Mouse (Mus musculus) neutrophil, adult 5-6 weeks (primary cell): ENCODE data around the gene Pcyt2. TPM values are rescaled to one million over a fixed set of nuclear protein-coding genes. Genes with fewer than 3 reads are reported as not detected.

Experiments
- ATAC-seq: fragments of 151-379, 151-347 bp; 2 replicates; pipeline ENCODE4 v1.8.0; 2017; ENCODE audit warnings: mild to moderate bottlenecking, moderate TSS enrichment; ENCODE audit not compliant: insufficient number of reproducible peaks, poor library complexity, low FRiP score, severe bottlenecking; ENCODE audit errors: extremely low read depth
- total RNA-seq: library from RNA; stranded (forward); fragments of 200-1000 nt; gene quantifications from 2 replicates; pipeline ENCODE4 v1.2.3, GENCODE M21; 2017

Pcyt2 gene
- total RNA-seq, 1 experiment from 2014 or later, result 31.7 TPM

DNA sequence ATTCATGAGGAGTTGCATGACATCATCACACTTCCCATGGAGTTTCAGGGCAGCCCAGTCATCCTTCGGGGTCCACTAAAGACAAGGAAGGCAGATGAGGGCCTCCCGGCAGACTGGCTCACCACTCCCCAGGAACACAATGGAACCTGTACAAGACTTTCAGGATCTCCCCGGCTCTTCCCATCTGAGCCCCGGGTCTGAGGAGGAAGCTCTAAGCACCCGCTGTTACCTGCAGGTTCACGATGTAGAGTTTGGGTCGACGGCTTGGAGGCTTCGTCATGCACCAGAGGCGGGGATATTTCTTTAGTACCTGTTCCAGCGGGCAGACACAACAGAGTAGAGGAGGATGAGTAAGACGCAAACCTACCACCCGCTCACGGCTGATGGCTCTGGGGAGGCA, 2.5 kb upstream of the Pcyt2 start:
- no peak for ATAC-seq

GRCm38 (mm10) chr11:120618619-120619535, 1.1 kb upstream of the Pcyt2 start:
- ATAC-seq, result no peak

DNA sequence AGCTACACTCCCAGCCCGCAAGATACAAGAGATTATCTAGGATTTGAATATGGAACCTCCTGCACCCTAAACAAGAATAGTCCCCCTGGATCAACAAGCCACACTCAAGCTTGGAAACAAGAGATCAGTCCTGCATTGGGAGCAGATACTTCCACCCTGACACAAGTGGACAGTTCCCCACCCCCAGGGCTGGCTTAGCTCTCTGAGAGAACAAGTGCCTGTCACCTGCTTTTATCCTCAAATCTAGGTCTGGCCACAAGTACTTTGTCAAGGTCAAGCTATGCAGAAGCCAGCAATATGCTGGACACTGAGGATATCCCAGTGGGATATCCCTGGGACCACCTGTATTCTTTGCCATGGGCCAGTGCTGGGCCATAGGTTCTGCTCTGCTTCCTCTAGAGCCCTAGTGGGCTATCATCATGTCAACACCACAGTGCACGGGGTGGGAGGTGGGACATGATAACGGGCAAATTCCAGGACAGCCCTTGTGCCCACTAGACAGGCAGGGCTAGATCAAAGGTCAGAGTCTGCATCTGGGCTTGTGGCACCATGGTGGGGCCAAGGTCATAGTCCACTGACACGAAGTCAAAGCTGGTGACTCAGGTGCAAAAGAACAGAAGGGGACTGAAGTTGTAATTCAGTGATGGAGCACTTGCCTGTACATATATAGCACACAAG, 980 bp downstream of the Pcyt2 start:
- ATAC-seq, result no peak

GRCm38 (mm10) chr11:120615606-120616203, 2.0 kb downstream of the Pcyt2 start:
- no peak for ATAC-seq

DNA sequence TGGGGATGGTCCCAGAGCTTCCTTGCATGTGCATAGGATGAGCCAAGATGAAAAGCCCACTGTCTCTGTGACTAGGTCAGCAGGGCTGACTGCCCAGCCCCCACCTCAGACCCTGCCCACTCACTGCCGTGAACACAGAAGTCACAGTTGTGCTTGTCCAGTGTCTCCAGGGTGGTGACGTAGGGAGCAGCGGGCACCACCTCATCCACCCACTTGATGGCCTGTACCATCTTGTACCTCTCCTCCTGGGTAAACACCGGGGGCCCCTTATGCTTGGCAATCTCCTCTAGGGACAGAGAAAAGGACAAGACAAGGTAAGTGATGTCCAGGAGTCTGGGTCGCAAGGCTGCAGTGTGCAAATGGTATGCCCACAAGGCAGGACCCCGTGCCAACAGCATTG, 2.6 kb downstream of the Pcyt2 start:
- ATAC-seq, result no peak

- no peak for ATAC-seq
These were observed 3.8 kb downstream of the Pcyt2 start for GRCm38 (mm10) chr11:120613976-120614375.

DNA sequence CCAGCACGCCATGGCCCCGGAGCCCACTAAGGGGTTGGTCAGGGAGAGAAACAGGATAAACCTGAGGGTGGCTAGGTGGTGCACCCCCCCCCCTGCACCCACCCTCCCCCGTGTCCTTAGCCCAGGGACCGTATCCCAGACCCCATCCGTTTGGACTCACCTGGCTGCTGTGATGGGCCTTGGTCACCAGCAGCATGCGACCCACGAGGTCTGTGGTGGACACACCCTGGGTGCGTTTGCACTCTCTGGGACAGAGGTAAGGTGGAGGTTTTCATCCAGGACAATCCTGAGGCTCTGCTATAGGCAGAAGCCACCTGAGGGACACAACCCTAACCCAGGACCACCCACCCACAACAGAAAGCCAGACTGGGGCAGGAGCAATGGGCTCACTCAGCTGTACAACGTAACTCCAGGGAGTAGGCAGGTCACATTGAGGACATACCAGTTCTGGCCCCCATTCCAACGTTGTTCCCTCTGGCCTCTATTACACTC, 4.2 kb downstream of the Pcyt2 start:
- ATAC-seq, result no peak

DNA sequence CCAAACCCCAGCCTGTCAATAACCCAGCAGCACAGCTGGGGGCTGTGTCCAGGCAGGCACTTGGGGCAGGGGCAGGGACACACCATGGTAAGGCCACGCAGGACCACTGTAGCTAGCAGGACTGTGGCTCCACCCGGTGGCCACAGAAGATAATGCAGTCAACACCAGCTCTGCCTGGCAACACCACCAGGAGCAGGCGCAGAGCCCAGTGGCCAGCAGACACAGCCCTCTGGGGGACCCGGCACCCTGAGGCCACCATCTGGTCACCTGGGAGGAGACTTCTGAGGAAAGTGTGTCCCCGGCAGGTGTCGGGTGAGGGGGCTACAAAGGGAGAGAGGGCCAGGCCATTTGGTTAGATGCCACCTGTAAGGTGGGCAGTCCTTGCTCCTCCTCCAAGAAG, 5.0 kb downstream of the Pcyt2 start:
- peak; percentile 69 for ATAC-seq

DNA sequence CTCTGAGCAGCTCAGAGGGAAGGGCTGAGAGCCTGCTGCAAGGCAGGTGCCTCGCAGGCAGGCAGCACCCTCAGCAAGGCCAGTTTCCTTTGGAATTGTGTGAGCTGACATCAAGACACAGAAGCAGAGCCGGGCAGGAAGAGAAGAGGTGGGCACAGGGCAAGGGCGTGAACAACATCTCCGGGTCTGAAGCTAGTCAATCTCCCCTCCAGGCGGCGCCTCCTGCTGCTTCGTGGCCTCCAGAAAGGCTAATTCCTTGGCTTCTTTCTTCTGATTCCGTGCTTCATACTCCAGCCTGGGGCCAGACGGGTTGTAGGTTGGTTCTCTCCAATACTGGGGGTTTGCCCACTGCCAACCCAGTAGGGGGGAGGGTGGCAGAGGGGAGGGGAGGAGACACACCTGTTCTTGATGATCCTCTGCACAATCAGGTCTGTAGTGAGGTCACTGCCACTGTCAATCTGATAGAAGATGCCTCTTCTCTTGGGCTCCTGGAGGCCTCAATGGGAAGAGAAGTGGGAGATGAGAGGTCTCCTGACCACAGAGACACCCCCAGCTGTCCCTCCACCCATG, 7.2 kb downstream of the Pcyt2 start:
- ATAC-seq, result no peak

- ATAC-seq, result no peak
These were observed 8.5 kb downstream of the Pcyt2 start for GRCm38 (mm10) chr11:120609250-120609649.

DNA sequence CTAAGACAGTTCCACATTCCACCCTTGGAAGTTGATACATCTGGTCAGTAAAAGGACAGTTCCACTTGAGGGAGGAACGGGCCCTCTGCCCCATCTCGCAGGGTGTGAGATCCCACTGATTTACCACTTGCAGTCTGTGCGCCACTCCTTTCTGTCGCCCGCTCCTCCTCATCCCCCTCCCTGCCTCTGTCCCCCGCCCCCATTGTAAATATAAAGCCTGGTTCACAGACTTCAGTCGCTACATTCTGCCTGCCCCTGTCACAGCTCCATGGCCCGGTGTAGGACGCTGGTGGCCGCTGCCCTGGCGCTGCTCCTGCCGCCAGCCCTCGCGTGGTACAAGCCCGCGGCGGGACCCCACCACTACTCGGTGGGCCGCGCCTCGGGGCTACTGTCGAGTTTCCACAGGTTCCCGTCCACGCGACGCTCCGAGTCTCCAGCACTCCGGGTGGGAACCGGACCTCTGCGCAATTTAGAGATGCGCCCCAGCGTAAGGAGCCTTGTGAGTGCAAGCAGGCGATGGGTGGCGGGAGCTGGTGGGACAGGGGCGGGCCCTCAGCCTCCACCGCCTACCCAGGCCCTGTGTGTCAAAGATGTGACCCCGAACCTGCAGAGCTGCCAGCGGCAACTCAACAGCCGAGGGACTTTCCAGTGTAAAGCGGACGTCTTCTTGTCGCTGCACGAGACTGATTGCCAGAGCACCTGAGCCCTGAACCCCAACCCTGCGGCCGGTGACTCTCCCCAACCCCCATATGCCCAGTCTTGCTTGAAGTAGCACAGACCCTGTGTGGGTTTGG, 9.3 kb downstream of the Pcyt2 start, which contains the start of gene Npb:
Gene Npb, plus strand, starts transcription at position 237 of the 794 bp plus-strand sequence.
- ATAC-seq, result no peak

- ATAC-seq, result no peak
These were observed 11.0 kb downstream of the Pcyt2 start for GRCm38 (mm10) chr11:120606764-120607163.

- no peak for ATAC-seq
These were observed 12.1 kb downstream of the Pcyt2 start for GRCm38 (mm10) chr11:120605667-120606066.

DNA sequence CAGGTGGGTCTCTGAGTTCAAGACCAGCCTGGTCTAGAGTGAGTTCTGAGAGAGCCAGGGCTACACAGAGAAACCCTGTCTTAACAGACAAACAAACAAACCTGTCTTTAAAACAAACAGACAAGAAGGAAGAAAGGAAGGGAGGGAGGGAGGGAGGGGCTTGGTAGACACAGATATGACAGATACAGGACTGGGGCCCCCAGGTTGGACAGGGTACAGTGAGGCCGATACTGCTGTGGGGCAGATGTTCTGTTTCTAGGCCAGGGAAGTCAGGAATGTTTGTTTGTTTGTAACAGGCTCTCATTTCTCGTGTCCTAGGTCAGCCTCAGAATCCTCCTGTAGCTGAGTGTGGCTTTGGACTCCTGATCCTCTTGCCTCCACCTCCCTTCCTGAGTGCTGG, 14.2 kb downstream of the Pcyt2 start:
- ATAC-seq, result no peak

DNA sequence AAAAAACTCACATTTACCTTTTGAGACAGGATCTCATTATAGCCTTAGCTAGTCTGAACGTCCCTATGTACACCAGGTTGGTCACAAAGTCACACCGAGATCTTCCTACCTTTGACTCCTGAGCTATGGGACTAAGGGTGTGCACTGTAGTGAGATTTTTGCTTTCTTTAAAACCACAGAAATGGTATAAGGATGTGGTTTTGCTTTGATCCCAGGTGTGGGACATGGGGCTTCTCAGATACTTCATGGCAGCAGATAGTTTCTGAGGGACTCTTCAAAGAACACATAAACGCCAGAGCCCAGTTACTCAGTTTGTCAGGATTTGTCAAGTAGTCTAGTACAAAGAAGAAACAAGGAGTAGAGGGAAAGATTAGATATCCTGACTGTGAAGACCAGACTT, 17.0 kb downstream of the Pcyt2 start:
- no peak for ATAC-seq

GRCm38 (mm10) chr11:120598990-120599549, 18.7 kb downstream of the Pcyt2 start:
- ATAC-seq, result no peak

DNA sequence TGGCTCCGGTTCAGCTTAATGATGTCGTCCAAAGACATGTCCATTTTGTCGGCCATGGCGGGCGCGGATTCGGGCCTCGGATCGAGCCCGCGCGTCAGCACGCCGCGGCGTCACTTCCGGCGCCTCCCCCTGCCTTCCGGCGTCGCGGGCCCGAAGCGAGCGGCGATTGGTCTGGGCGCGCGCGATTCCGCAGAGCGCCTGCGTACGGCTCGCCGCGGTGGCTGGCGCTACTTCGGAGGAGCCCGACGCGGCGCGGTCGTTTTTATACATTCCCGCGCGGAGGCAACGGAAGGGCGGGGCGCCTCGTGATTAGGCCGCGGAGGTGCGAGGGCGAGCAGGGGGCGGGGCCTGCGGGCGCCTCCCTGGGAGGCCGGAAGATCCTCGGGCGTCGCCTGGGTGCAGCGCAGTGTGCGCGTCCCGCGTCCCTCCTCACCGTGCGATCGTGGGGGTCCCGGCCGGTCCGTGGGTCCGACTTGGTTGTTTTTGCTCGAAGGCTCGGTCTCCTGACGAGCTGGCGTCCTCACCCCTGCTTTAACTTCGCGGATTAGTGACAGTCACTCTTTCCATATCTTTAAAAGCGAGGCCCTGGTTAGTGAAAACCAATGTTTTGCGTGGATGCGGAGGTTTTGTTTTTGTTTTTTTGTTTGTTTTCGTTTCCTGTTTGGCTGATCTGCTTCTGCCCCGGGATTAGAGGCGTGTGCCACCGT, 19.3 kb downstream of the Pcyt2 start, which contains the start of the genes Alyref and Anapc11:
Gene Alyref, minus strand, starts transcription at position 83 of the 707 bp plus-strand sequence.
Gene Anapc11, plus strand, starts transcription at position 139 of the 707 bp plus-strand sequence.
- peak; percentile 92 for ATAC-seq
